Mouse (Mus musculus): ENCODE data around the gene Stx2.
"Not testable (repeated sequence)": the region's sequence is repeated elsewhere in the genome, so short reads cannot be mapped to it uniquely, and the experiment has no call there.

Stx2 gene

GRCm38 (mm10) chr5:129009577-129009976, 1.2 kb upstream of the Stx2 start:
- no peak for DNase-seq (ENCODE audit: low read depth, low spot score)

- no peak for DNase-seq (ENCODE audit: low read depth, low spot score)
These were observed 366 bp downstream of the Stx2 start for GRCm38 (mm10) chr5:129008008-129008407.

GRCm38 (mm10) chr5:129007105-129007957, 1.0 kb downstream of the Stx2 start:
- DNase-seq (ENCODE audit: low read depth, low spot score) = no peak

GRCm38 (mm10) chr5:129006031-129006788, 2.2 kb downstream of the Stx2 start:
- DNase-seq (ENCODE audit: low read depth, low spot score) = no peak

- no peak for DNase-seq (ENCODE audit: low read depth, low spot score)
These were observed 3.0 kb downstream of the Stx2 start for GRCm38 (mm10) chr5:129005416-129005815.

GRCm38 (mm10) chr5:129002571-129003011, 5.8 kb downstream of the Stx2 start:
- no peak for DNase-seq (ENCODE audit: low read depth, low spot score)

- no peak for DNase-seq (ENCODE audit: low read depth, low spot score)
These were observed 7.5 kb downstream of the Stx2 start for GRCm38 (mm10) chr5:129000706-129001468.

- no peak for DNase-seq (ENCODE audit: low read depth, low spot score)
These were observed 21.0 kb downstream of the Stx2 start for GRCm38 (mm10) chr5:128987141-128987954.

GRCm38 (mm10) chr5:128985946-128986345, 22.4 kb downstream of the Stx2 start:
- no peak for DNase-seq (ENCODE audit: low read depth, low spot score)

- DNase-seq (ENCODE audit: low read depth, low spot score) = no peak
These were observed 23.8 kb downstream of the Stx2 start for GRCm38 (mm10) chr5:128984536-128984935.

GRCm38 (mm10) chr5:128981607-128982006, 26.8 kb downstream of the Stx2 start:
- DNase-seq (ENCODE audit: low read depth, low spot score) = peak; percentile 38

GRCm38 (mm10) chr5:128980857-128981256, 27.5 kb downstream of the Stx2 start:
- DNase-seq (ENCODE audit: low read depth, low spot score) = no peak

- no peak for DNase-seq (ENCODE audit: low read depth, low spot score)
These were observed 29.4 kb downstream of the Stx2 start for GRCm38 (mm10) chr5:128978957-128979356.

GRCm38 (mm10) chr5:128977466-128977865, 30.9 kb downstream of the Stx2 start:
- not testable (repeated sequence) for DNase-seq (ENCODE audit: low read depth, low spot score)

GRCm38 (mm10) chr5:128976266-128976665, 32.1 kb downstream of the Stx2 start:
- no peak for DNase-seq (ENCODE audit: low read depth, low spot score)

- peak; percentile 39 for DNase-seq (ENCODE audit: low read depth, low spot score)
These were observed 37.1 kb downstream of the Stx2 start for GRCm38 (mm10) chr5:128971298-128971697.

GRCm38 (mm10) chr5:128970878-128971277, 37.5 kb downstream of the Stx2 start:
- peak; percentile 24 for DNase-seq (ENCODE audit: low read depth, low spot score)

- DNase-seq (ENCODE audit: low read depth, low spot score) = peak; percentile 20
These were observed 44.0 kb downstream of the Stx2 start for GRCm38 (mm10) chr5:128964353-128964752.

GRCm38 (mm10) chr5:128958916-128959315, 49.5 kb downstream of the Stx2 start:
- DNase-seq (ENCODE audit: low read depth, low spot score) = no peak

- DNase-seq (ENCODE audit: low read depth, low spot score) = peak; percentile 39
These were observed 54.0 kb downstream of the Stx2 start for GRCm38 (mm10) chr5:128954371-128954770.
